Comparison of ENCODE assay signal across 7 mouse cellular contexts in genomic region chr10:9674561-9675521, GRCm38 (mm10). TPM values are rescaled to one million over a fixed set of nuclear protein-coding genes. Genes with fewer than 3 reads are reported as not detected.
DNase-seq lines count a peak whose midpoint lies in the region; ATAC-seq and TF ChIP-seq lines count a peak whose summit lies in the region.

Gene Samd5 (minus strand): TSS chr10:9675208.

- WGBS in hindbrain, embryonic 15.5 days = under 1% methylated on average over 76 of the region's 91 CpGs

- H3K36me3 ChIP-seq in hindbrain, embryonic 15.5 days = no peaks in the 10 kb centered on the region

- peak; percentile 60 to 90 for DNase-seq in adrenal gland, adult (ENCODE audit: inconsistent age in 2 of 2, low spot score in 1 of 2)
- peak; percentile 56 to 63 for DNase-seq in cerebellum, postnatal 25 days
- DNase-seq in gastrocnemius, adult 2 months = peak; percentile 65
- DNase-seq in left cerebral cortex, postnatal 4 days = peak; percentile 49
- DNase-seq in right cerebral cortex, postnatal 36 days (ENCODE audit: low spot score in 2 of 2) = peak; percentile 27 to 44

- peaks cover 33% of the 10 kb centered on the region for H3K4me1 ChIP-seq in hindbrain, embryonic 15.5 days (replicated peaks)

- intact Hi-C loops in gastrocnemius, adult 2 months (cut with DNase I) = loop anchor here (5.0 to 10.0 kb wide), 3 partner anchors 500 to 660 kb away; no protein-coding TSS in a partner anchor
- intact Hi-C loops in left cerebral cortex, postnatal 4 days (cut with DNase I) = loop anchor here (2.0 to 10.0 kb wide), 3 partner anchors 120 to 880 kb away; no protein-coding TSS in a partner anchor

- peak within 1 kb of the TSS; percentile 85 for H3K4me3 ChIP-seq in gastrocnemius, adult 2 months
- H3K4me3 ChIP-seq in hindbrain, embryonic 15.5 days = peak within 1 kb of the TSS; percentile 76

- peak within 1 kb of the TSS; percentile 78 for H3K4me2 ChIP-seq in hindbrain, embryonic 15.5 days

- 0 out of 2 replicates have a peak, but pooled peaks have one; percentile 3 for TF ChIP-seq CTCF in gastrocnemius, adult 2 months (IDR thresholded peaks at IDR 0.05)

- H3K9me3 ChIP-seq in hindbrain, embryonic 15.5 days = no peaks in the 10 kb centered on the region

- no peaks in the 10 kb centered on the region for H3K27me3 ChIP-seq in hindbrain, embryonic 15.5 days

- peak within 1 kb of the TSS; percentile 77 for H3K27ac ChIP-seq in gastrocnemius, adult 2 months
- H3K27ac ChIP-seq in hindbrain, embryonic 15.5 days (replicated peaks) = peak within 1 kb of the TSS; percentile 78

- H3K9ac ChIP-seq in hindbrain, embryonic 15.5 days = peak within 1 kb of the TSS; percentile 74

- ATAC-seq in hindbrain, embryonic 15.5 days (ENCODE audit: low FRiP score, low read depth) = peak; percentile 77
- peak; percentile 40 for ATAC-seq in megakaryocyte progenitor cell, adult 5-6 weeks (replicated peaks; ENCODE audit: poor library complexity)

RNA-seq across cellular contexts. Expression of gene Samd5, which starts in this region (rescaled TPM):
- 1 to 10 TPM; 1.3 to 1.4 TPM for total RNA-seq in gastrocnemius, adult 2 months (2021)
- polyA plus RNA-seq in hindbrain, embryonic 15.5 days (2015; fragmentation: Nextera tagmentation; extraction: Ambion mirVana) = 4.3 and 4.9 TPM in 2 replicates
- 10 to 100 TPM; 14.6 to 20.1 TPM for total RNA-seq in left cerebral cortex, postnatal 4 days (2021)
- total RNA-seq in megakaryocyte progenitor cell, adult 5-6 weeks (2015) = 0.02 TPM in 1 of 2 replicates, not detected in the other
- not detected in 2 replicates for total RNA-seq in megakaryocyte progenitor cell, adult 5-6 weeks (2017)

Comparison
In these comparisons a context has a peak if more than half of its experiments do, and no peak if none do; other contexts are left out.
1. Peak in every context shown above with its lines: DNase-seq, ATAC-seq, H3K4me3 ChIP-seq and H3K27ac ChIP-seq.
2. RNA of gene Samd5 (total RNA-seq): 14.6 to 20.1 TPM in left cerebral cortex, postnatal 4 days; 1.3 to 1.4 TPM in gastrocnemius, adult 2 months and 0.02 TPM in megakaryocyte progenitor cell, adult 5-6 weeks; every median in the first group is over 4 times any median in the second.
3. Peak in ATAC-seq in megakaryocyte progenitor cell, adult 5-6 weeks; RNA of the gene not detected or under 1 TPM.